Mouse (Mus musculus) hindbrain, embryonic 12.5 days (tissue): ENCODE measurements around the gene Arhgap22. TPM values are rescaled to one million over a fixed set of nuclear protein-coding genes. Genes with fewer than 3 reads are reported as not detected.

Experiments
- ATAC-seq: fragments of 200-750 bp; cut with Nextera tagmentation; 2 replicates; pipeline ENCODE4 v1.8.0; 2017; ENCODE audit warnings: moderate TSS enrichment; ENCODE audit not compliant: low FRiP score
- H3K27ac ChIP-seq: fragments of 300-500 bp; sonication (generic); 2 replicates; pipeline ENCODE4 v1.5.1; 2016; ENCODE audit warnings: mild to moderate bottlenecking
- H3K27me3 ChIP-seq: fragments of 300-500 bp; sonication (generic); 2 replicates; pipeline ENCODE4 v1.6.1; 2016; ENCODE audit warnings: mild to moderate bottlenecking
- H3K36me3 ChIP-seq: fragments of 300-500 bp; sonication (generic); 2 replicates; pipeline ENCODE4 v1.6.1; 2016; ENCODE audit warnings: mild to moderate bottlenecking
- H3K4me1 ChIP-seq: fragments of 300-500 bp; sonication (generic); 2 replicates; pipeline ENCODE4 v1.6.1; 2016
- H3K4me2 ChIP-seq: fragments of 300-500 bp; sonication (generic); replicated peaks from 2 replicates; pipeline ENCODE4 v1.6.1; 2016; ENCODE audit warnings: mild to moderate bottlenecking
- H3K4me3 ChIP-seq: fragments of 300-500 bp; sonication (generic); 2 replicates; pipeline ENCODE4 v1.5.1; 2016; ENCODE audit warnings: mild to moderate bottlenecking
- H3K9ac ChIP-seq: fragments of 300-500 bp; sonication (generic); 2 replicates; pipeline ENCODE4 v1.6.1; 2016; ENCODE audit warnings: mild to moderate bottlenecking, moderate library complexity
- H3K9me3 ChIP-seq: fragments of 300-500 bp; sonication (generic); replicated peaks from 2 replicates; pipeline ENCODE4 v1.6.1; 2016; ENCODE audit warnings: mild to moderate bottlenecking
- WGBS: fragments of 180-500 bp; shearing (Covaris S2); methylation state at CpG from one replicate; pipeline ENCODE4 v1.1.7; 2016; 5-methylcytosine and 5-hydroxymethylcytosine counted together
- polyA plus RNA-seq: library from polyadenylated mRNA; unstranded; fragments of >200 nt; fragmentation: Nextera tagmentation; extraction: Ambion mirVana; gene quantifications from 2 replicates; pipeline ENCODE4 v1.2.1, GENCODE M21; 2016

Arhgap22 gene
- polyA plus RNA-seq, 1 experiment from 2014 or later = 2.0 TPM

DNA sequence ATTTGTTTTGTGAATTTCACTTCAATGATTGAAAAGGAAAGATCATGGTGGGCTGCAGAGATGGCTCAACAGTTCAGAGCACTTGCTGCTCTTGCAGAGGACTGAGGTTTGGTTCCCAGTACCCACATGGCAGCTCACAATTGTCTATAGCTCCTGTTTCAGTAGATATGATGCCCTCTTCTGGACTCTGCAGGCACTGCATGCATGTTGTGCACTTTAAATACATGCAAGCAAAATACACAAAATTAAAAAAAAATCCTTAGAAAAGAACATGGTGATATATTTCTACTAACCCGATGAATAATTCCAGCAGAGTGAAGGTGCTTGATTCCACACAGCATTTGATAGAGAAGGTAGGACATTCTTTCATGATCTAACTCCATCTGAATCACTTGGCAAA is 188.5 kb downstream of the Arhgap22 start:
- 97% methylated on average over 1 of the region's 1 CpGs for WGBS
- no peak overlapping the region for H3K4me3 ChIP-seq
- no peak for ATAC-seq

DNA sequence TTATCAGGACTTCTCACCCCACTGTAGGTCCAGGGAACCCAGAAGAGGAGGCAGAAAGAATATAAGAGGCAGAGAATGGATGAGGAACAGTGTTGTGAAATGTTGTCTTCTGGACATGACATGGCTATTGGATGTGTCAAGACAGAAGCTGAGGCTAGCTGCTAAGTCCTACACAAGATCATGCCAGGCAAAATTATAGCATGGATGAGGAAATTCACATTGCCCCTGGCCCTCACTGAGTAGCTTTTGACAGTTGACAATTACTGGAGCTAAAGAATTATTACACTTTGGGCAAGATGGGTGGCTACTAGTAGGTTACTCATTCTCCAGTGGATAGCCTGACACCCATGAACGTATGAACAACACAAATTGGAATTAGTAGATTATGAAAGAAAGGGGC is 201.9 kb downstream of the Arhgap22 start:
- ATAC-seq = no peak
- no peak overlapping the region for H3K9ac ChIP-seq
- H3K4me3 ChIP-seq = no peak overlapping the region
- H3K27me3 ChIP-seq = no peaks in the 10 kb centered on the region
- H3K9me3 ChIP-seq = no peaks in the 10 kb centered on the region
- H3K4me2 ChIP-seq = no peak overlapping the region
- H3K27ac ChIP-seq = no peak overlapping the region
- H3K4me1 ChIP-seq = no peaks in the 10 kb centered on the region; the same call in 1 of the 2 replicates
- WGBS = 84% methylated on average over 1 of the region's 1 CpGs
- H3K36me3 ChIP-seq = no peaks in the 10 kb centered on the region

More for the DNA sequence above, 188.5 kb downstream of the Arhgap22 start:
- Histone ChIP-seq H3K4me1 (no peaks in the 10 kb centered on the region), H3K27ac (no peak overlapping the region), H3K9me3 (no peaks in the 10 kb centered on the region), H3K9ac (no peak overlapping the region), H3K27me3 (no peaks in the 10 kb centered on the region), H3K4me2 (no peak overlapping the region), H3K36me3 (peaks cover 10% of the 10 kb centered on the region)

DNA sequence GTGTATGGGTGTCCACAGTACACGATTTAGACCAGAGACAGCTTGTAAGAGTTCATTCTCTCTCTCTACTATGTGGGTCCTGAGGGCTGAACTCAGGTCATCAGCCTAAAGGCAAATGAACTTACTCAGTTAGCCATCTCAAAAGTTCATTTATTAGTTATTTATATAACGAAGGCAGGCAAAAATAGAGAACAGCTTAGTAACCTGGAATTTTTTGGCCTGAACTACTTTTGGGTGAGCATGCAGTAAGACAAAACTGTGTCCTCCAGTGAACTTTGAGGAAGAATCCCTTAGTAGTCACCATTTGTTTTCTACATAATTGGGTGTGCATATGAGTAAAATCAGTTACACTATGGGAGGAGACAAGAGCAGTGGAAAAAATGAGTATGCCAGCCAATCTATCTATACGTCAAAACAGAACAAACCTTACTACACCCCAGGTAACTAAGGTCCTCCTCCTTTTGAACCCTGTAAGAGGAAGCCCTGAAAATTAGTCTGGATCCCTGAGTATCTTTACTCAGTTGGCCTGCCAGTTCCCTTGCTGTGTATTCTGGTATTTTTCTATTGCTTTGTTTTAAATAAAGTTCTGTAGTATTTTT is 204.6 kb downstream of the Arhgap22 start:
- no peaks in the 10 kb centered on the region for H3K36me3 ChIP-seq
- no peaks in the 10 kb centered on the region for H3K4me1 ChIP-seq
- no peak overlapping the region for H3K9ac ChIP-seq
- no peak for ATAC-seq
- H3K9me3 ChIP-seq = no peaks in the 10 kb centered on the region
- whole genome bisulfite sequencing = 96% methylated on average over 3 of the region's 3 CpGs
- no peak overlapping the region for H3K4me2 ChIP-seq
- no peak overlapping the region for H3K4me3 ChIP-seq
- H3K27ac ChIP-seq = no peak overlapping the region
- no peaks in the 10 kb centered on the region for H3K27me3 ChIP-seq

Other genes starting within 250 kb of the Arhgap22 start
- gene Lrrc18, start 222.6 kb upstream of the Arhgap22 start, polyA plus RNA-seq = 0.40 and 0.43 TPM in 2 replicates
- 0.25 and 0.30 TPM in 2 replicates for gene Wdfy4, start 28.5 kb upstream of the Arhgap22 start, polyA plus RNA-seq
- 30.1 and 34.7 TPM in 2 replicates for gene Mapk8, start 233.1 kb downstream of the Arhgap22 start, polyA plus RNA-seq